Mouse (Mus musculus) cerebellum, postnatal 36 days (tissue): ENCODE results near the gene Zfp677.
A peak's percentile ranks its signal among the peaks of the same experiment; 100 is the strongest.
"Not testable (repeated sequence)": the region's sequence is repeated elsewhere in the genome, so short reads cannot be mapped to it uniquely, and the experiment has no call there.

ENCODE experiments used
- DNase-seq, 2 experiments: peaks; one replicate each; pipeline ENCODE4 v3.0.0; 2021 to 2022; ENCODE audit warnings: mixed read lengths in 2 of 2

Gene Zfp677

GRCm38 (mm10) chr17:21383391-21384056, at the start of gene Zfp677:
TSS of gene Zfp677 (plus strand) at chr17:21383748.
- DNase-seq: peak; percentile 41 to 42

- DNase-seq: not testable (repeated sequence)
Measured at GRCm38 (mm10) chr17:21368018-21368417, 15.5 kb upstream of the Zfp677 start.

- DNase-seq: no peak
Measured at GRCm38 (mm10) chr17:21369925-21370719, 13.4 kb upstream of the Zfp677 start.

- no peak for DNase-seq
Measured at GRCm38 (mm10) chr17:21375311-21375710, 8.2 kb upstream of the Zfp677 start.

- DNase-seq: no peak
Measured at GRCm38 (mm10) chr17:21384057-21384411, 486 bp downstream of the Zfp677 start.

GRCm38 (mm10) chr17:21422664-21423599, 39.4 kb downstream of the Zfp677 start, which contains the start of gene Zfp54:
TSS of gene Zfp54 (plus strand) at chr17:21423227.
- peak; percentile 42 to 45 for DNase-seq

GRCm38 (mm10) chr17:21438806-21439400, 55.4 kb downstream of the Zfp677 start:
- not testable (repeated sequence) for DNase-seq
